Mouse (Mus musculus) stomach, embryonic 16.5 days (tissue): ENCODE measurements around the gene Rnf146. TPM values are rescaled to one million over a fixed set of nuclear protein-coding genes. Genes with fewer than 3 reads are reported as not detected.

Experiments
- ATAC-seq: fragments of 200-750 bp; cut with Nextera tagmentation; 2 replicates; pipeline ENCODE4 v1.8.0; 2017; ENCODE audit warnings: moderate number of reproducible peaks, moderate TSS enrichment; ENCODE audit not compliant: insufficient read depth, low FRiP score
- H3K27ac ChIP-seq: fragments of 300-500 bp; sonication (generic); 2 replicates; pipeline ENCODE4 v1.5.1; 2014; ENCODE audit warnings: low read length
- H3K27me3 ChIP-seq: fragments of 300-500 bp; sonication (generic); 2 replicates; pipeline ENCODE4 v1.6.1; 2014; ENCODE audit warnings: low read length, control low read depth, mixed read lengths; ENCODE audit not compliant: control insufficient read depth, insufficient read depth
- H3K36me3 ChIP-seq: fragments of 300-500 bp; sonication (generic); 2 replicates; pipeline ENCODE4 v1.6.1; 2014; ENCODE audit warnings: low read length; ENCODE audit not compliant: control insufficient read depth, insufficient read depth
- H3K4me1 ChIP-seq: fragments of 300-500 bp; sonication (generic); 2 replicates; pipeline ENCODE4 v1.6.1; 2014; ENCODE audit warnings: low read length, control low read depth, mixed read lengths; ENCODE audit not compliant: control insufficient read depth, insufficient read depth
- H3K4me2 ChIP-seq: fragments of 300-500 bp; sonication (generic); 2 replicates; pipeline ENCODE4 v1.6.1; 2014; ENCODE audit warnings: low read depth, low read length, mixed read lengths
- H3K4me3 ChIP-seq: fragments of 300-500 bp; sonication (generic); replicated peaks from 2 replicates; pipeline ENCODE4 v1.5.1; 2014; ENCODE audit warnings: mild to moderate bottlenecking, low read length
- H3K9ac ChIP-seq: fragments of 300-500 bp; sonication (generic); 2 replicates; pipeline ENCODE4 v1.6.1; 2014; ENCODE audit warnings: low read length
- H3K9me3 ChIP-seq: fragments of 300-500 bp; sonication (generic); replicated peaks from 2 replicates; pipeline ENCODE4 v1.6.1; 2016; ENCODE audit warnings: low read length, control low read depth; ENCODE audit not compliant: control insufficient read depth
- WGBS: fragments of 180-500 bp; shearing (Covaris S2); extraction: QIAGEN DNeasy Blood & Tissue Kit; methylation state at CpG from one replicate; pipeline ENCODE4 v1.1.7; 2014; 5-methylcytosine and 5-hydroxymethylcytosine counted together
- polyA plus RNA-seq: library from polyadenylated mRNA; unstranded; fragments of >200 nt; fragmentation: Nextera tagmentation; extraction: Ambion mirVana; gene quantifications from 2 replicates; pipeline ENCODE4 v1.2.1, GENCODE M21; 2015

The Rnf146 gene
- polyA plus RNA-seq, 1 experiment from 2014 or later = 50.8 TPM

- Histone ChIP-seq H3K4me1 (no peaks in the 10 kb centered on the region), H3K27ac (no peak overlapping the region), H3K9me3 (no peaks in the 10 kb centered on the region), H3K4me3 (no peak overlapping the region), H3K4me2 (no peak overlapping the region), H3K27me3 (no peaks in the 10 kb centered on the region), H3K9ac (no peak overlapping the region), H3K36me3 (peaks cover 7% of the 10 kb centered on the region)
- ATAC-seq = no peak
- 91% methylated on average over 2 of the region's 2 CpGs for WGBS
These were observed 10.8 kb downstream of the Rnf146 start for GRCm38 (mm10) chr10:29351420-29351819.

GRCm38 (mm10) chr10:29346638-29347037, 15.6 kb downstream of the Rnf146 start:
- ATAC-seq = no peak
- H3K9ac ChIP-seq = no peak overlapping the region
- no peak overlapping the region for H3K4me3 ChIP-seq
- no peak overlapping the region for H3K27ac ChIP-seq
- 91% methylated on average over 7 of the region's 7 CpGs for WGBS
- no peaks in the 10 kb centered on the region for H3K27me3 ChIP-seq
- H3K4me2 ChIP-seq = no peak overlapping the region
- no peaks in the 10 kb centered on the region for H3K9me3 ChIP-seq
- H3K4me1 ChIP-seq = no peaks in the 10 kb centered on the region
- H3K36me3 ChIP-seq = peaks cover 10% of the 10 kb centered on the region

DNA sequence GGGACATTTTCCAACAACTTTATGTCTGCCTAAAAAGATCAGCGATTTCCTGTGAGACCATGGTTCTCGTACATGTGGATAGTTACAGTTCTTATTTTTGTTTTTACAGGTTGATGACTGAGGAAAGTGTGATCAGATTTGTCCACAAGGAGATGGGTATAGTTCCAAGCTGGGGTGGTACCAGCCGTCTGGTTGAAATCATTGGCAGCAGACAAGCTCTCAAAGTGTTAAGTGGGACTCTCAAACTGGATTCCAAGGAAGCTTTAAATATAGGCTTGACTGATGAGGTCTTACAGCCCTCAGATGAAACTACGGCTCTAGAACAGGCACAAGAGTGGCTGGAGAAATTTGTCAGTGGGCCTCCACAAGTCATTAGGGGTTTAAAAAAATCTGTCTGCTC, 18.0 kb downstream of the Rnf146 start:
- Histone ChIP-seq H3K27me3 (no peaks in the 10 kb centered on the region), H3K4me2 (no peak overlapping the region), H3K4me1 (no peaks in the 10 kb centered on the region), H3K4me3 (no peak overlapping the region), H3K27ac (no peak overlapping the region), H3K9me3 (no peaks in the 10 kb centered on the region), H3K9ac (no peak overlapping the region), H3K36me3 (peaks cover 10% of the 10 kb centered on the region)
- 87% methylated on average over 4 of the region's 4 CpGs for WGBS
- ATAC-seq = no peak

DNA sequence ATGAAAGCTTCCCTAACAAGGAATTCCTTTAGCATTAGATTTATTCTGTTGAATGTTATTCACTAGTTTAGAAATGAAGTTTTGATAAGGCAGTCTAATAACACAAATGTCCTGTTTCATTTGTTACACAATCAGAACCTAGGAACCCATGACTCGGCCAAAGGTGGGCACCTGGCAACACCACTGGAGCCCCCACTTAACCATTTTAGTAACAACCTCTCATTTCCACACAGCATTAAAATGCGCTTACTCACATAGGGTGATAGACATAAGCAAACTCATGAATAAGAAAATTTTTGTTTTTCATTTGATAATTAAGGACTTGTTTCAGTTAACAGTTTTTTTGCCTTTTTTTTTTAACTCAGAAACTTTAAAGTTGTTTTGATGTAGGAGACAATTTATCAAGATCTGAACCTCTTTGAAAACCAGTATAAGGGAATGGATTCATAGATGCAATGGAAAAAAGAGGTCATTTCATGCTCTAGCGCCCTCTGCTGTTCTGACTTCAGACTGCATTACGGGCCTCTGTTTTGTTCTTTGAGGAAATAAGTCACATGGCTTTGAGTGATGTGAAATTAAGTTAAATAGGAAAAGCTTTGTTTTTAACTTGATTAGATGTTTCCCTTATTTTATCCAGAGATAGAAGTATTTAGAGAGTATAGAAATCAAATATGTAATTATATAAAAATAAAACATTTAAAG, 23.7 kb downstream of the Rnf146 start:
- Histone ChIP-seq H3K27ac (no peak overlapping the region), H3K4me1 (no peaks in the 10 kb centered on the region), H3K4me2 (no peak overlapping the region), H3K36me3 (no peaks in the 10 kb centered on the region), H3K9ac (no peak overlapping the region), H3K4me3 (no peak overlapping the region), H3K27me3 (no peaks in the 10 kb centered on the region), H3K9me3 (no peaks in the 10 kb centered on the region)
- WGBS = 50% methylated on average over 4 of the region's 4 CpGs
- no peak for ATAC-seq

GRCm38 (mm10) chr10:29333836-29334235, 28.4 kb downstream of the Rnf146 start:
- Histone ChIP-seq H3K9ac (no peak overlapping the region), H3K27ac (no peak overlapping the region), H3K9me3 (no peaks in the 10 kb centered on the region), H3K4me3 (no peak overlapping the region), H3K4me1 (no peaks in the 10 kb centered on the region), H3K4me2 (no peak overlapping the region), H3K36me3 (no peaks in the 10 kb centered on the region), H3K27me3 (no peaks in the 10 kb centered on the region)
- WGBS = 30% methylated on average over 4 of the region's 4 CpGs
- no peak for ATAC-seq

- WGBS = 81% methylated on average over 2 of the region's 2 CpGs
- H3K9me3 ChIP-seq = no peaks in the 10 kb centered on the region
- H3K9ac ChIP-seq = no peak overlapping the region
- H3K4me3 ChIP-seq = no peak overlapping the region
- no peak overlapping the region for H3K4me2 ChIP-seq
- H3K4me1 ChIP-seq = no peaks in the 10 kb centered on the region
- no peaks in the 10 kb centered on the region for H3K27me3 ChIP-seq
- ATAC-seq = no peak
- H3K36me3 ChIP-seq = no peaks in the 10 kb centered on the region
- H3K27ac ChIP-seq = no peak overlapping the region
These were observed 37.4 kb downstream of the Rnf146 start for GRCm38 (mm10) chr10:29324817-29325216.

DNA sequence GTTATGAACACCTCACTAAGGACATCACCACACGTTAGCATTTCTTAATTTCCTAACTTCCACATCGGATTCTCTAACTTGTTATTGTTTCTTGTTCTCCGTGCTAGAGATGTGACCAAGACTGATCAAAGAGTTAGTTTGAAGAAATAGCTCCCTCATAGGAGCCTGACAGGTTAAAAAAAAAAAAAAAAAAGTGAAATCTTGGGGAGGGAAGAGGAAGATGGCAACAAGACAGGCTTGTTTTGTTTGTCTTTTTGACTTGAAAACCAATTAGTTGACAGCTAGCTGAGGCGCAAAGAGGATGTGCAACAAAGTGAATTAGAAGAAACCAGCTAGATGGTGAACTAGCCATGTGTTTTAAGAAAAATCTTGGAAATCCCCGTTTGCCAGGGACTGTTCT, 48.3 kb downstream of the Rnf146 start:
- peak overlapping the region; percentile 58 for H3K4me2 ChIP-seq
- no peaks in the 10 kb centered on the region for H3K27me3 ChIP-seq
- no peak overlapping the region for H3K9ac ChIP-seq
- peak overlapping the region; percentile 66 for H3K4me3 ChIP-seq
- H3K27ac ChIP-seq = no peak overlapping the region
- WGBS = 31% methylated on average over 5 of the region's 5 CpGs
- H3K9me3 ChIP-seq = no peaks in the 10 kb centered on the region
- no peaks in the 10 kb centered on the region for H3K36me3 ChIP-seq
- ATAC-seq = no peak
- peaks cover 5% of the 10 kb centered on the region; the same call in 1 of the 2 replicates for H3K4me1 ChIP-seq

GRCm38 (mm10) chr10:29313064-29313638, 49.1 kb downstream of the Rnf146 start, which contains the start of gene Echdc1:
TSS of gene Echdc1 (plus strand) at chr10:29313166.
- Histone ChIP-seq H3K4me1 (peaks cover 5% of the 10 kb centered on the region; the same call in 1 of the 2 replicates), H3K36me3 (no peaks in the 10 kb centered on the region), H3K9me3 (no peaks in the 10 kb centered on the region), H3K27me3 (no peaks in the 10 kb centered on the region), H3K9ac (peak within 1 kb of the TSS; percentile 87), H3K27ac (peak within 1 kb of the TSS; percentile 85), H3K4me2 (peak within 1 kb of the TSS; percentile 58), H3K4me3 (peak within 1 kb of the TSS; percentile 66)
- under 1% methylated on average over 49 of the region's 49 CpGs for WGBS
- peak; percentile 99 for ATAC-seq

GRCm38 (mm10) chr10:29311480-29312219, 50.6 kb downstream of the Rnf146 start:
- no peak overlapping the region for H3K27ac ChIP-seq
- no peak overlapping the region for H3K9ac ChIP-seq
- peak overlapping the region; percentile 58; the same call in 1 of the 2 replicates for H3K4me2 ChIP-seq
- no peaks in the 10 kb centered on the region for H3K27me3 ChIP-seq
- 59% methylated on average over 4 of the region's 4 CpGs for WGBS
- H3K4me3 ChIP-seq = no peak overlapping the region
- H3K9me3 ChIP-seq = no peaks in the 10 kb centered on the region
- ATAC-seq = no peak
- no peaks in the 10 kb centered on the region for H3K36me3 ChIP-seq
- peaks cover 5% of the 10 kb centered on the region; the same call in 1 of the 2 replicates for H3K4me1 ChIP-seq
